ENCODE assay signal across 7 mouse cellular contexts in the genomic region with DNA sequence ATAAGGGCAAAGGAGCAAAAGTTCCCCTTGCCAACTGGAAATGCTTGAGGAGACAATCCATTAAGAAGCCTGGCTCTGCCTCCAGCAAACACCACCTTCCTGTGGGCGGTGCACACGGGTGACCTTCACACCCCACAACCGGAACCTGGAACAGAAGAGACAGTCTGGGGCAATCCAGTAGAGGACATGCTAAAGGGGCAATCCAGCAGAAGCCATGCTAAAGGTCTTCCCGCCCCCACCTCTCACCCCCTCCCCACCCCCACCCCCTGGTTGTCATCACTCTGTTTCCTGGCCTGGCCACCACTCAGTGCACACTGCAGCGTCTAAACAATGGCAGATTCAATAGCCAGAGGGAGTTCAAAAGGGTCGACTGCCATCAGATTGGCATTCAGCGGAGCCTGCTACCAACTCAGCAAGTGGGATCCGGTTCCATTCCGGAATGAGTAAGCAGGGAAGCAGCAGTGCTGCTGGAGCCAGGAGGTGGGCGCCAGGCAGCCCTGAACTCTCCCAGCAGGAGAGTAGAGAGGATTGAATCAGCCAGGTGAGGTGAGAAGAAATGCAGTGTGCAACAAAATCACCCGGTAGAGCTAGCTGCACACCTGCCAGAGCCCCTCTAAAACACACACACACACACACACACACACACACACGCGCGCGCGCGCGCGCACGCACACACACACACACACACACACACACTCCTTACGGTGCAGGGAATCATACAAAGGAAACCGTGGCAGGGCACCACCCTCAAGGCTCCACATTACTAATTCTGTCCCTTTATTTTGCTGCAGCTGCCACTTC.
A peak's percentile ranks its signal among the peaks of the same experiment; 100 is the strongest.
DNase-seq lines count a peak whose midpoint lies in the region; ATAC-seq and TF ChIP-seq lines count a peak whose summit lies in the region.

No protein-coding gene starts in this region.

- no peak overlapping the region for H3K27ac ChIP-seq in forebrain, embryonic 11.5 days (ENCODE audit: low read depth, low read length)
- H3K27ac ChIP-seq in hindbrain, embryonic 16.5 days (ENCODE audit: low read depth, low read length): no peak overlapping the region
- no peak overlapping the region for H3K27ac ChIP-seq in liver, embryonic 12.5 days
- no peak overlapping the region for H3K27ac ChIP-seq in midbrain, postnatal 0 days (ENCODE audit: low read depth, low read length)

- 30% methylated on average over 18 of the region's 22 CpGs for WGBS in forebrain, embryonic 11.5 days
- WGBS in hindbrain, embryonic 16.5 days: 27% methylated on average over 21 of the region's 22 CpGs
- 43% methylated on average over 22 of the region's 22 CpGs for WGBS in liver, embryonic 12.5 days (ENCODE audit: insufficient replicate concordance)
- 21% methylated on average over 21 of the region's 22 CpGs for WGBS in midbrain, postnatal 0 days

- no peak for TF ChIP-seq CTCF in midbrain, postnatal 0 days (IDR thresholded peaks at IDR 0.05)

- no peak overlapping the region for H3K4me3 ChIP-seq in forebrain, embryonic 11.5 days (ENCODE audit: low read depth, low read length)
- H3K4me3 ChIP-seq in hindbrain, embryonic 16.5 days (ENCODE audit: low read length): no peak overlapping the region
- no peak overlapping the region for H3K4me3 ChIP-seq in liver, embryonic 12.5 days
- no peak overlapping the region for H3K4me3 ChIP-seq in midbrain, postnatal 0 days (ENCODE audit: low read depth, low read length)

- no peaks in the 10 kb centered on the region for H3K36me3 ChIP-seq in forebrain, embryonic 11.5 days (ENCODE audit: control insufficient read depth, insufficient read depth, low read length)
- H3K36me3 ChIP-seq in hindbrain, embryonic 16.5 days (ENCODE audit: control insufficient read depth, insufficient read depth, low read length): no peaks in the 10 kb centered on the region
- H3K36me3 ChIP-seq in liver, embryonic 12.5 days: no peaks in the 10 kb centered on the region
- H3K36me3 ChIP-seq in midbrain, postnatal 0 days (ENCODE audit: insufficient read depth, low read length): no peaks in the 10 kb centered on the region

- peak; percentile 51 to 62 for DNase-seq in adrenal gland, postnatal 36 days
- no peak for DNase-seq in forebrain, embryonic 11.5 days (ENCODE audit: low spot score)
- peak; percentile 46 for DNase-seq in midbrain, postnatal 0 days (ENCODE audit: low spot score)
- no peak for DNase-seq in urinary bladder, postnatal 25 days (ENCODE audit: low spot score)
- no peak for DNase-seq in gastrocnemius, postnatal 25 days

- H3K27me3 ChIP-seq in forebrain, embryonic 11.5 days (ENCODE audit: control insufficient read depth, insufficient read depth, low read length): no peaks in the 10 kb centered on the region
- H3K27me3 ChIP-seq in hindbrain, embryonic 16.5 days (replicated peaks; ENCODE audit: control insufficient read depth, insufficient read depth, low read length): no peaks in the 10 kb centered on the region
- no peaks in the 10 kb centered on the region; the same call in 1 of the 2 replicates for H3K27me3 ChIP-seq in liver, embryonic 12.5 days (replicated peaks)
- no peaks in the 10 kb centered on the region for H3K27me3 ChIP-seq in midbrain, postnatal 0 days (ENCODE audit: insufficient read depth, low read length)

- peak; percentile 73 for ATAC-seq in forebrain, embryonic 11.5 days (replicated peaks; ENCODE audit: low FRiP score)
- peak; percentile 62 for ATAC-seq in hindbrain, embryonic 16.5 days
- peak; percentile 67 for ATAC-seq in liver, embryonic 12.5 days
- ATAC-seq in midbrain, postnatal 0 days (ENCODE audit: low FRiP score): peak; percentile 77

- H3K9ac ChIP-seq in forebrain, embryonic 11.5 days (ENCODE audit: low read length): no peak overlapping the region
- no peak overlapping the region for H3K9ac ChIP-seq in hindbrain, embryonic 16.5 days (ENCODE audit: low read depth, low read length)
- H3K9ac ChIP-seq in liver, embryonic 12.5 days: no peak overlapping the region
- H3K9ac ChIP-seq in midbrain, postnatal 0 days (replicated peaks; ENCODE audit: low read length, poor library complexity, severe bottlenecking): peak overlapping the region; percentile 33; the same call in 1 of the 2 replicates

- H3K4me2 ChIP-seq in forebrain, embryonic 11.5 days (ENCODE audit: low read depth, low read length, severe bottlenecking): peak overlapping the region; percentile 24; the same call in 1 of the 2 replicates
- peak overlapping the region; percentile 40 for H3K4me2 ChIP-seq in hindbrain, embryonic 16.5 days (ENCODE audit: low read length)
- H3K4me2 ChIP-seq in liver, embryonic 12.5 days: peak overlapping the region; percentile 40
- H3K4me2 ChIP-seq in midbrain, postnatal 0 days (ENCODE audit: low read depth, low read length, poor library complexity, severe bottlenecking): peak overlapping the region; percentile 24; the same call in 1 of the 2 replicates

- H3K9me3 ChIP-seq in forebrain, embryonic 11.5 days (ENCODE audit: control insufficient read depth, low read length): no peaks in the 10 kb centered on the region
- H3K9me3 ChIP-seq in hindbrain, embryonic 16.5 days (ENCODE audit: control insufficient read depth, low read length): no peaks in the 10 kb centered on the region; the same call in 1 of the 2 replicates
- H3K9me3 ChIP-seq in liver, embryonic 12.5 days (replicated peaks): no peaks in the 10 kb centered on the region
- H3K9me3 ChIP-seq in midbrain, postnatal 0 days (ENCODE audit: low read length): no peaks in the 10 kb centered on the region

- H3K4me1 ChIP-seq in forebrain, embryonic 11.5 days (replicated peaks; ENCODE audit: control insufficient read depth, insufficient read depth, low read length): peaks cover 4% of the 10 kb centered on the region; the same call in 1 of the 2 replicates
- peaks cover 6% of the 10 kb centered on the region; the same call in 1 of the 2 replicates for H3K4me1 ChIP-seq in hindbrain, embryonic 16.5 days (ENCODE audit: control insufficient read depth, insufficient read depth, low read depth, low read length)
- H3K4me1 ChIP-seq in liver, embryonic 12.5 days: peaks cover 19% of the 10 kb centered on the region; the same call in 1 of the 2 replicates
- no peaks in the 10 kb centered on the region for H3K4me1 ChIP-seq in midbrain, postnatal 0 days (ENCODE audit: insufficient read depth, low read length)

Comparison
In these comparisons a context has a peak if more than half of its experiments do, and no peak if none do; other contexts are left out.
1. DNase-seq: peak in adrenal gland, postnatal 36 days (2 of 2) and midbrain, postnatal 0 days (single experiment); none in forebrain, embryonic 11.5 days (single experiment), urinary bladder, postnatal 25 days (single experiment) and gastrocnemius, postnatal 25 days (single experiment).
2. Peak in every context shown above with its lines, with median percentiles within 50 percentile points of each other: ATAC-seq and H3K4me2 ChIP-seq.